Mouse (Mus musculus) 3134 (cell line): ENCODE results near the gene C130050O18Rik.

Experiments used
- DNase-seq: peaks from one replicate; pipeline ENCODE4 v3.0.0-alpha.2; 2011; ENCODE audit warnings: low spot score; ENCODE audit not compliant: insufficient read length; ENCODE audit errors: extremely low read depth

C130050O18Rik gene

GRCm38 (mm10) chr5:139423026-139423865 is 18.2 kb downstream of the C130050O18Rik start, which contains the start of gene Gper1:
TSS of gene Gper1 (plus strand) at chr5:139423151.
- DNase-seq: peak; percentile 79

GRCm38 (mm10) chr5:139425198-139425597 is 20.1 kb downstream of the C130050O18Rik start:
- DNase-seq: no peak

- DNase-seq: no peak
Observed at GRCm38 (mm10) chr5:139427001-139427400, 21.9 kb downstream of the C130050O18Rik start.

- no peak for DNase-seq
Observed at GRCm38 (mm10) chr5:139427989-139428388, 22.9 kb downstream of the C130050O18Rik start.

- DNase-seq: no peak
Observed at GRCm38 (mm10) chr5:139429818-139430341, 24.8 kb downstream of the C130050O18Rik start.

GRCm38 (mm10) chr5:139432333-139432732 is 27.3 kb downstream of the C130050O18Rik start:
- no peak for DNase-seq

GRCm38 (mm10) chr5:139432747-139433508 is 27.8 kb downstream of the C130050O18Rik start:
- no peak for DNase-seq

- no peak for DNase-seq
Observed at GRCm38 (mm10) chr5:139433842-139434568, 28.9 kb downstream of the C130050O18Rik start.

GRCm38 (mm10) chr5:139434940-139435339 is 29.9 kb downstream of the C130050O18Rik start:
- no peak for DNase-seq

- DNase-seq: no peak
Observed at GRCm38 (mm10) chr5:139437769-139438168, 32.7 kb downstream of the C130050O18Rik start.

GRCm38 (mm10) chr5:139438440-139438839 is 33.4 kb downstream of the C130050O18Rik start:
- DNase-seq: no peak

GRCm38 (mm10) chr5:139440451-139440850 is 35.4 kb downstream of the C130050O18Rik start:
- no peak for DNase-seq

GRCm38 (mm10) chr5:139440926-139441725 is 36.0 kb downstream of the C130050O18Rik start:
- no peak for DNase-seq

- no peak for DNase-seq
Observed at GRCm38 (mm10) chr5:139441726-139442018, 36.6 kb downstream of the C130050O18Rik start.

- DNase-seq: no peak
Observed at GRCm38 (mm10) chr5:139442428-139442827, 37.3 kb downstream of the C130050O18Rik start.

- no peak for DNase-seq
Observed at GRCm38 (mm10) chr5:139442962-139443361, 37.9 kb downstream of the C130050O18Rik start.

- no peak for DNase-seq
Observed at GRCm38 (mm10) chr5:139445258-139445657, 40.2 kb downstream of the C130050O18Rik start.

GRCm38 (mm10) chr5:139448025-139448424 is 42.9 kb downstream of the C130050O18Rik start:
- no peak for DNase-seq

- DNase-seq: no peak
Observed at GRCm38 (mm10) chr5:139449161-139449791, 44.2 kb downstream of the C130050O18Rik start.

- DNase-seq: peak; percentile 41
Observed at GRCm38 (mm10) chr5:139449926-139450325, 44.8 kb downstream of the C130050O18Rik start.
